Mouse (Mus musculus): ENCODE measurements at regions not wholly inside any gene's neighbourhood (a gene's known extent, or its start where the extent isn't known, plus 50 kb on each side); places are given as distances from the start of the nearest gene placed in this dataset.

DNA sequence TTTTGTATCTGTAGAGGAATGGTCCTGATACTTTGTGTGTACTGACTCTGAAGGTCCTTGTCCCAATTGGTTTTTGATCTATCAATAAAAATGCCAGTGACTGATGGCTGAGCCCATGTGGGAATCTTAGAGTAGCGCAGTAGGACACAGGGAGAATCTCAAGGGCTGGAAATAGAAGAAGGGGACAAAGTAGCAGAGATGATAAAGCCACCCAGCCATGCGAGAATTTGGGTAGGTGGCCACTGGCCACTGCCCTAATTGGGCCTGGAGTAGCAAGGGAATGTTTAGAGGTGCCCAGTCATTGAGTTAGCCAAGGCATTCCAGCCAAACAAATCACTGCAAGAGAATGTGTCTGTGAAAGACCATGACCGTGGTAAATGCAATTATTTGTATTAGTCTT, 414.8 kb upstream of the Ercc4 start:
- TF ChIP-seq POLR2AphosphoS2 (IDR thresholded peaks at IDR 0.05; ENCODE audit: low read length) (no peak), CTCF (IDR thresholded peaks at IDR 0.05 in 2 of 3, conservative IDR thresholded peaks at IDR 0.05 in 1 of 3; ENCODE audit: control insufficient read depth in 1 of 3, insufficient read depth in 1 of 3, low read depth in 2 of 3, low read length in 3 of 3, poor library complexity in 1 of 3, severe bottlenecking in 1 of 3) (no peak), TBP (IDR thresholded peaks at IDR 0.05; ENCODE audit: low read depth, low read length) (no peak), EP300 (IDR thresholded peaks at IDR 0.05; ENCODE audit: low read depth in 1 of 2, low read length in 2 of 2) (no peak), ZKSCAN1 (IDR thresholded peaks at IDR 0.05; ENCODE audit: low read depth, low read length) (no peak), TCF12 (IDR thresholded peaks at IDR 0.05; ENCODE audit: low read depth, low read length) (no peak)
